Mouse (Mus musculus) adrenal gland, adult (tissue): ENCODE data around the gene Gm49405.

Experiments
- DNase-seq, 2 experiments: peaks; one replicate each; pipeline ENCODE4 v3.0.0; 2022 to 2023; ENCODE audit warnings: low spot score in 1 of 2; ENCODE audit not compliant: inconsistent age in 2 of 2

Gm49405 gene

GRCm38 (mm10) chr19:3986334-3986733 lies 14.1 kb upstream of the Gm49405 start, which contains the start of gene Acy3:
Gene Acy3, plus strand, starts transcription at chr19:3986570.
- peak; percentile 90 to 96 for DNase-seq

GRCm38 (mm10) chr19:3988066-3988465 lies 12.4 kb upstream of the Gm49405 start:
- DNase-seq, result no peak

- DNase-seq, result no peak
Observed at GRCm38 (mm10) chr19:3988750-3989149, 11.7 kb upstream of the Gm49405 start.

- DNase-seq, result no peak
Observed at GRCm38 (mm10) chr19:3990804-3991203, 9.6 kb upstream of the Gm49405 start.

DNA sequence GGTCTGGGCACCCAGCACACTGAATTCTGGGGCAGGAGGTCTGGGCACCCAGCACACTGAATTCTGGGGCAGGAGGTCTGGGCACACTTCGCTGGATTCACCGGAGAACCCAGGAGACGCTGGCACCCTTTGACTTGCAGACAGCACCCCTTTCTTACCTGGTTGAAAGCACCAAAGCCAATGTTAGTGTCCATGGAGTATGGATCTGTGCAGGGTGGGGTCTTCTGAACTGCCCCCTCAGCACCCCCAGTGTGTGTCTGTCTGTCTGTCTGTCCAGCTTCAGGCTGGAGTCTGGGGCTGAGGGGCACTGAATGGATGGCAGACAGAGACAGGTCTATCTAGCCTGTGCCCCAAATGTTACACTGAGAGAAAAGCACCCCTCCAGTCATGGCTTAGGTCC lies 8.9 kb upstream of the Gm49405 start:
- no peak for DNase-seq

GRCm38 (mm10) chr19:3991966-3992365 lies 8.5 kb upstream of the Gm49405 start:
- no peak for DNase-seq

- DNase-seq, result no peak
Observed at GRCm38 (mm10) chr19:3992416-3992815, 8.0 kb upstream of the Gm49405 start, which contains the start of gene Tbx10. Gene Tbx10, plus strand, starts transcription at chr19:3992752.

DNA sequence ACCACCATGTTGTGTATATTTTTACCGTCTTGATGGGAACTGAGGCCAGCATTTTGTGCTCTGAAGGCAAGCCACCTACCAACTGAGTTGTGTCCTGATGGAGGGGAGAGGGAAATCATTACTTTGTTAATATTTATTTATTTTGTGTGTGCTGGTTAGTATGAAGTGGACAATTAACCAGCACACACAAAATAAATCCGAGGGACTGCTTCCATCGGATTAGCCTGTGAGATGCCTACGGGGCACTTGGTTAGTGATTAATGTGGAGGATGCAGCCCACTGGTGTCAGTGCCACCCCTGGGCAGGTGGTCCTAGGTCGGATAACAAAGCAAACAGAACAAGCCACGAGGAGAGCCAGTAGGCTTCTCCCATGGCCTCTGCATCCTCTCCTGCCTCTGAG lies 5.5 kb upstream of the Gm49405 start:
- DNase-seq, result no peak

GRCm38 (mm10) chr19:3995505-3995904 lies 4.9 kb upstream of the Gm49405 start:
- DNase-seq, result no peak

GRCm38 (mm10) chr19:3996106-3996505 lies 4.3 kb upstream of the Gm49405 start:
- DNase-seq, result no peak

- DNase-seq, result no peak
Observed at GRCm38 (mm10) chr19:3996747-3997146, 3.7 kb upstream of the Gm49405 start.

DNA sequence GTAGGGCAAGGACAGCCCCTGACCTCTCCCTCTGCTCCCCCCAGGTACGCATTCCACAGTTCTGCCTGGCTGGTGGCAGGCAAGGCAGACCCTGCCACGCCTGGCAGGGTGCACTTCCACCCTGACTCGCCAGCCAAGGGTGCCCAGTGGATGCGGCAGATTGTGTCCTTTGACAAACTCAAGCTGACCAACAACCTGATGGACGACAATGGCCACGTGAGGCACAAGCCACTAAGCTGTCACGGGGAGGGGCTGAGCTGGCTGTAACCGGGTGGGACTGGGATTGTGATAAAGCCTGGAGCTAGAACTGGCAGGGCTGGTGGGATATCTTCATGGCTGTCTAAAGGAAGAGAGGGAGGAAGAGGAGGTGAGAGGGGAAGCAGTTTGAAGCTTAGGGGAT lies 3.2 kb upstream of the Gm49405 start:
- DNase-seq, result no peak

DNA sequence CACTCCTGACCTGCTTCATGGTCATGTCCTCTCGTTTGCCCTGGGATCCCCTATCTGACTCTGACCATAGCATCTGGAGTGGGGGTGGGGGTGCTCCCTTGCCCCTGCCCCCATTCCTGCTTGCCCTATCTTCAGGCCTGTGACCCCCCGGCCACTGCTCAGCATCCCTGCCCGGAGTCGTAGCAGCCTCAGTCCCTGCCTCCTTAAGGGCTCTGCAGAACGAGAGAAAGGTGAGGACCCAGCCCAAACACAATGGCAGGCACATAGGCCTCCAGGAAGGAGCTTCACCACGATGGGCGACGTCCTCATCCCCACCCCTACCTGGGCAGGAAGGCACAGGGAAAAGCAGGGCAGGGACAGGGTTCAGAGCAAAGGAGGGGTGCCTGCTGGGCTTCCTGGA lies 2.1 kb upstream of the Gm49405 start:
- DNase-seq, result no peak

- DNase-seq, result no peak
Observed at GRCm38 (mm10) chr19:3999121-3999730, 1.2 kb upstream of the Gm49405 start.

DNA sequence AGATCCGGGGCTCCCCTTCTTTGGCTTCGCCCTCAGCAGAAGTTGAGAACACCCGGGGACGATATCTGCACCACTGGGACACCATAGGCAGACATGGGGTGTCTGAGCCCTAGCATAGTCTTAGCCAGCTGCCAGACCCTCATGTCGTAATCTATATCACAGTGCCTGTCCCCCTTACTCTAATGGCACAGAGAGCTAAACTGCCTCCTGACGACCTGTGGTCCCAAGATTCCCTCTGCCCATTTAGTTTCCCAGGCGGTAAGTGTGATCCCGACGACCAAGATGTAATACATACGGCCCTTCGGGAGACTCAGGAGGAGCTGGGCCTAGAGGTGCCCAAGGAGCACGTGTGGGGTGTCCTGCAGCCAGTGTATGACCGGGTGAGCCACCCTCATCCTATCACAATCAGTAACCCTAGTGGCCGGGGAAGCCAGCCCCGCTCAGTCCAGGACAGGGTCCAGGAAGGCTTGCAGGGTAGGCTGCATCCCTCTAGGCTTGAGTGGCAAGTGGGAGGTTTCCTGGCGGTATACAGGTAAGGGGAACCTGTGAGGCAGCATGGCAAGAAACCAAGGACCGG lies 611 bp downstream of the Gm49405 start:
- no peak for DNase-seq

DNA sequence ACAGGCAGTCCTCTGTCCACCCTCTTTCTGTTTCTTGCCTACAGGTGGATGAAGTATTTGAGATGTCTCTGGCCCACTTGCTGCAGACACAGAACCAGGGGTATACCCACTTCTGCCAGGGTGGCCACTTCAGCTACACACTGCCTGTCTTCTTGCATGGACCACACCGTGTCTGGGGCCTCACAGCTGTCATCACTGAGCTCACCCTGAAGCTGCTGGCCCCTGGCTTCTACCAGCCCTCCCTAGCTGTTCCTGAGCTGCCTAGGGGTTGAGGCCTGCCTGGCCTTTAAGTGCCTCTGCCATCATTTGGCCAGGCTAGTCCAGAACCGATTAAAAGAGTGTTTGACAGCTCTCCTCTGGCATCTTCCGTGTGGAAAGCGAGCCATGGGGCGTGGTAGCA lies 1.3 kb downstream of the Gm49405 start:
- DNase-seq, result no peak

GRCm38 (mm10) chr19:4003112-4003511 lies 2.7 kb downstream of the Gm49405 start, which contains the start of gene Doc2g:
Gene Doc2g, plus strand, starts transcription at chr19:4003313.
- no peak for DNase-seq

GRCm38 (mm10) chr19:4003641-4004040 lies 3.2 kb downstream of the Gm49405 start:
- DNase-seq, result no peak

DNA sequence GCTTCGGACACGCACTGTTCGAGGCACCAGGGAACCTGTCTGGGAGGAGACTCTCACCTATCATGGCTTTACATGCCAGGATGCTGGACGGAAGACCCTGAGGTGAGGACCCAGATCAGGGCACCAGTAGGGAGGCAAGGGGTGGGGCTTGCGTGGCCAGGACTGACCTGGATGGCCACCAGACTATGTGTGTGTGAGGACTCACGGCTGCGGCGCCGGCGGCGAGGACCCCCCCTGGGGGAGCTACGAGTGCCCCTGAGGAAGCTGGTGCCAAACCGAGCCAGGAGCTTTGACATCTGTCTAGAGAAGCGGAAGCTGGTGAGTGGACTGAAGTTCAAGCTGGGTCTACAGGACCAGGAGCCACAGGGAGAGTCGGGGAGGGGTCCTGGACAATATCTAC lies 3.9 kb downstream of the Gm49405 start:
- no peak for DNase-seq

DNA sequence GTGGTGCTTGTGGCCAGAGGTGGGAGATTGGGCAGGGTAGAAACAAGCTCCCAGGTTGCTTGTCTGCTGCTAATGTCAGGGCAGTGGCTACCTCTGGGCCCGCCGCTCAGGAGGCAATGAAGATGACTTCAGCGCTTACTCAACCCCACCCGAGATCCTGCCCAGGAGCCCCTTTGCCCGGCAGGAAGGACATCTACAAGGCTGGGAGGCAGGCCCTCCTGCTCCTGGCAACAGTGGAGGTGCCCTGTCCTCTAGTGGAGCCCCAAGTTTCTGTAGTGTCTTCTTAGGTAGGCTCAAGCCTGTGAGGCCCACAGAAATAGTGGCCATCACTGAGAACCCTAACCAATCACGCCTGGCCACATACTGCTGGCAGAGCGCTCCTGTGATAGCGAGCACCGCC lies 4.7 kb downstream of the Gm49405 start:
- DNase-seq, result no peak

GRCm38 (mm10) chr19:4005971-4006370 lies 5.5 kb downstream of the Gm49405 start:
- peak in 1 of 2 experiments; percentile 6 for DNase-seq

DNA sequence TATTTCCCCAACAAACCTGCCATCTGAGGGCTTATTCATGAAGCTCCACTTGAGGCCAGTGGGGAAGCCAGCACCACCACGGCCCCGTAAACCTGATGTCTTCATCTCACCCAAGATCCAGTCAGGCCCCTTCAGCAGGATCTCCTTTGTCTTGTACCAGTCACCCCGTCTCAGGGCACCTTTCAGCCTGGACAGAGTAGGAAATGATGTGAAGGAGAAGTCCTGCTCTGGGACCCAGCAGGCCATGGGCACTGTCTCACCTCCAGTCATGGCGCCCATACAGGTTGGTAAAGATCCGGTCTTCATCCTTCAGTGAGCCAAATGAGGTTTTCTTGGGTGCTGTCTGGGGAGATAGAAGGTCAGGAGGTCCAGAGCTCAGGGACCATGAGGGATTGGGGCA lies 10.7 kb downstream of the Gm49405 start:
- DNase-seq, result peak in 1 of 2 experiments; percentile 5
